ENCODE assay signal across 23 mouse cellular contexts in genomic region chr4:141474431-141474830, GRCm38 (mm10). TPM values are rescaled to one million over a fixed set of nuclear protein-coding genes. Genes with fewer than 3 reads are reported as not detected.
DNase-seq lines count a peak whose midpoint lies in the region; ATAC-seq and TF ChIP-seq lines count a peak whose summit lies in the region.
"Had no signal": no experiment of that assay in that cellular context is flagged by ENCODE, and none has a peak within 500 bp of the region (broad histone marks: within the 10 kb centered on the region; RNA-seq: fewer than 3 reads in every experiment).

No protein-coding gene starts in this region.

- H3K27me3 ChIP-seq in hindbrain, postnatal 0 days (ENCODE audit: insufficient read depth, low read length): no peaks in the 10 kb centered on the region
- no peaks in the 10 kb centered on the region for H3K27me3 ChIP-seq in hindbrain, embryonic 13.5 days
- H3K27me3 ChIP-seq in lung, embryonic 15.5 days: no peaks in the 10 kb centered on the region
- H3K27me3 ChIP-seq in E14TG2a.4 (ENCODE audit: insufficient read depth, low read length): peaks cover 17% of the 10 kb centered on the region
- H3K27me3 ChIP-seq: limb, embryonic 13.5 days; liver, embryonic 15.5 days had no signal

- no peak overlapping the region for H3K9ac ChIP-seq in hindbrain, postnatal 0 days (replicated peaks; ENCODE audit: low read length)
- H3K9ac ChIP-seq in hindbrain, embryonic 13.5 days: no peak overlapping the region
- H3K9ac ChIP-seq in lung, embryonic 15.5 days: no peak overlapping the region
- H3K9ac ChIP-seq: limb, embryonic 13.5 days; liver, embryonic 15.5 days had no signal

- peaks cover 71% of the 10 kb centered on the region for H3K36me3 ChIP-seq in hindbrain, postnatal 0 days (ENCODE audit: insufficient read depth, low read length)
- peaks cover 100% of the 10 kb centered on the region for H3K36me3 ChIP-seq in hindbrain, embryonic 13.5 days
- peaks cover 99% of the 10 kb centered on the region for H3K36me3 ChIP-seq in lung, embryonic 15.5 days
- peaks cover 100% of the 10 kb centered on the region for H3K36me3 ChIP-seq in E14TG2a.4 (ENCODE audit: insufficient read depth, low read length)

- H3K27ac ChIP-seq in hindbrain, postnatal 0 days: no peak overlapping the region
- no peak overlapping the region for H3K27ac ChIP-seq in hindbrain, embryonic 13.5 days
- H3K27ac ChIP-seq in lung, embryonic 15.5 days: no peak overlapping the region
- H3K27ac ChIP-seq: embryonic facial prominence, embryonic 10.5 days; kidney, postnatal 0 days; limb, embryonic 13.5 days; liver, embryonic 15.5 days had no signal

- ATAC-seq in hindbrain, postnatal 0 days: no peak
- ATAC-seq in hindbrain, embryonic 13.5 days (ENCODE audit: low FRiP score): no peak
- ATAC-seq in lung, embryonic 15.5 days (ENCODE audit: borderline replicate concordance, extremely low read depth, low FRiP score, low TSS enrichment): peak; percentile 39; the same call in 1 of the 2 replicates
- ATAC-seq: inflammation-experienced regulatory T-cells, adult 6 months; midbrain, embryonic 16.5 days had no signal

- no peak overlapping the region for H3K4me2 ChIP-seq in hindbrain, postnatal 0 days (ENCODE audit: low read depth, low read length)
- no peak overlapping the region for H3K4me2 ChIP-seq in hindbrain, embryonic 13.5 days
- no peak overlapping the region for H3K4me2 ChIP-seq in lung, embryonic 15.5 days
- H3K4me2 ChIP-seq: limb, embryonic 13.5 days; liver, embryonic 15.5 days had no signal

- WGBS in hindbrain, postnatal 0 days: 68% methylated on average over 19 of the region's 19 CpGs
- 87% methylated on average over 19 of the region's 19 CpGs for WGBS in hindbrain, embryonic 13.5 days
- WGBS in lung, embryonic 15.5 days: 72% methylated on average over 19 of the region's 19 CpGs

- H3K4me1 ChIP-seq in hindbrain, postnatal 0 days (ENCODE audit: insufficient read depth, low read length): peaks cover 9% of the 10 kb centered on the region; the same call in 1 of the 2 replicates
- 0 out of 2 replicates have a peak, but pooled peaks cover 5% of the 10 kb centered on the region for H3K4me1 ChIP-seq in hindbrain, embryonic 13.5 days (replicated peaks)
- H3K4me1 ChIP-seq in lung, embryonic 15.5 days: 0 out of 2 replicates have a peak, but pooled peaks cover 3% of the 10 kb centered on the region
- H3K4me1 ChIP-seq in E14TG2a.4 (replicated peaks; ENCODE audit: low read depth, low read length): peaks cover 90% of the 10 kb centered on the region
- H3K4me1 ChIP-seq: embryonic facial prominence, embryonic 10.5 days; limb, embryonic 13.5 days had no signal

- DNase-seq in cerebellum, adult 9-11 months: peak; percentile 35
- no peak for DNase-seq in cerebellum, adult 9-10 months
- peak; percentile 40 for DNase-seq in hindbrain, postnatal 0 days (ENCODE audit: low spot score)
- no peak for DNase-seq in lung, postnatal 25 days (ENCODE audit: low spot score)
- no peak for DNase-seq in c-Kit-positive CD71-positive TER-119-positive erythroid progenitor cells, embryonic 14.5 days (ENCODE audit: low spot score)
- DNase-seq: adrenal gland, postnatal 36 days; heart, adult 11 months; layer of hippocampus, postnatal 36 days had no signal

- no peak overlapping the region for H3K4me3 ChIP-seq in hindbrain, postnatal 0 days (ENCODE audit: low read length)
- H3K4me3 ChIP-seq in hindbrain, embryonic 13.5 days: no peak overlapping the region
- H3K4me3 ChIP-seq in lung, embryonic 15.5 days: no peak overlapping the region
- peak overlapping the region; percentile 57 for H3K4me3 ChIP-seq in E14TG2a.4 (replicated peaks; ENCODE audit: low read length)
- H3K4me3 ChIP-seq: embryonic facial prominence, embryonic 10.5 days; limb, embryonic 13.5 days; liver, embryonic 15.5 days had no signal

- H3K9me3 ChIP-seq in hindbrain, postnatal 0 days (ENCODE audit: low read length): no peaks in the 10 kb centered on the region
- H3K9me3 ChIP-seq in hindbrain, embryonic 13.5 days: no peaks in the 10 kb centered on the region
- no peaks in the 10 kb centered on the region for H3K9me3 ChIP-seq in lung, embryonic 15.5 days
- no peaks in the 10 kb centered on the region for H3K9me3 ChIP-seq in E14TG2a.4 (ENCODE audit: low read length)
- H3K9me3 ChIP-seq: embryonic facial prominence, embryonic 10.5 days; limb, embryonic 13.5 days; liver, embryonic 15.5 days had no signal

- no peak; the same call in 1 of the 2 replicates for TF ChIP-seq CTCF in hindbrain, postnatal 0 days (IDR thresholded peaks at IDR 0.05; ENCODE audit: low read depth)
- no peak for TF ChIP-seq CTCF in E14TG2a.4 (conservative IDR thresholded peaks at IDR 0.05; ENCODE audit: low read length)

RNA-seq across cellular contexts. Expression of gene Zbtb17, which starts 30.0 kb away (rescaled TPM):
- 34.8 and 36.2 TPM in 2 replicates for total RNA-seq in hindbrain, postnatal 0 days (2014; rRNA removed)
- 28.2 and 28.8 TPM in 2 replicates for polyA plus RNA-seq in hindbrain, postnatal 0 days (2015; fragmentation: Nextera tagmentation; extraction: Ambion mirVana)
- 50.0 and 50.3 TPM in 2 replicates for polyA plus RNA-seq in hindbrain, embryonic 13.5 days (2015; fragmentation: Nextera tagmentation; extraction: Ambion mirVana)
- 33.1 and 36.4 TPM in 2 replicates for polyA plus RNA-seq in lung, embryonic 15.5 days (2015; fragmentation: Nextera tagmentation; extraction: Ambion mirVana)

RNA-seq across cellular contexts. Expression of gene Srarp, which starts 38.5 kb away (rescaled TPM):
- 5.8 and 9.9 TPM in 2 replicates for total RNA-seq in hindbrain, postnatal 0 days (2014; rRNA removed)
- polyA plus RNA-seq in hindbrain, postnatal 0 days (2015; fragmentation: Nextera tagmentation; extraction: Ambion mirVana): 0.33 and 0.54 TPM in 2 replicates
- polyA plus RNA-seq in hindbrain, embryonic 13.5 days (2015; fragmentation: Nextera tagmentation; extraction: Ambion mirVana): not detected in 2 replicates
- polyA plus RNA-seq in lung, embryonic 15.5 days (2015; fragmentation: Nextera tagmentation; extraction: Ambion mirVana): not detected in 2 replicates
- total RNA-seq: adrenal gland, postnatal 36 days; common myeloid progenitor, adult 5-6 weeks; megakaryocyte-erythroid progenitor cell, adult 5-6 weeks had no signal
- polyA plus RNA-seq: embryonic facial prominence, embryonic 10.5 days; forebrain, embryonic 11.5 days; heart, embryonic 16.5 days; hindbrain, embryonic 11.5 days; inflammation-experienced regulatory T-cells, adult 6 months; limb, embryonic 13.5 days; liver, embryonic 15.5 days had no signal

RNA-seq across cellular contexts. Expression of gene Hspb7, which starts 53.9 kb away (rescaled TPM):
- 0.32 TPM in 1 of 2 replicates, not detected in the other for total RNA-seq in hindbrain, postnatal 0 days (2014; rRNA removed)
- 0.06 and 0.08 TPM in 2 replicates for polyA plus RNA-seq in hindbrain, postnatal 0 days (2015; fragmentation: Nextera tagmentation; extraction: Ambion mirVana)
- 0.06 and 0.08 TPM in 2 replicates for polyA plus RNA-seq in hindbrain, embryonic 13.5 days (2015; fragmentation: Nextera tagmentation; extraction: Ambion mirVana)
- polyA plus RNA-seq in lung, embryonic 15.5 days (2015; fragmentation: Nextera tagmentation; extraction: Ambion mirVana): 3.2 and 4.8 TPM in 2 replicates
- total RNA-seq: common myeloid progenitor, adult 5-6 weeks; layer of hippocampus, postnatal 36 days; megakaryocyte-erythroid progenitor cell, adult 5-6 weeks had no signal
- polyA plus RNA-seq: embryonic facial prominence, embryonic 10.5 days; forebrain, embryonic 11.5 days; hindbrain, embryonic 11.5 days; inflammation-experienced regulatory T-cells, adult 6 months; midbrain, embryonic 16.5 days had no signal

RNA-seq across cellular contexts. Expression of gene Clcnkb, which starts 58.6 kb away (rescaled TPM):
- total RNA-seq in hindbrain, postnatal 0 days (2014; rRNA removed): 5.0 TPM in 1 of 2 replicates, not detected in the other
- 0.19 and 0.38 TPM in 2 replicates for polyA plus RNA-seq in hindbrain, postnatal 0 days (2015; fragmentation: Nextera tagmentation; extraction: Ambion mirVana)
- polyA plus RNA-seq in hindbrain, embryonic 13.5 days (2015; fragmentation: Nextera tagmentation; extraction: Ambion mirVana): not detected in 2 replicates
- 0.16 TPM in 1 of 2 replicates, not detected in the other for polyA plus RNA-seq in lung, embryonic 15.5 days (2015; fragmentation: Nextera tagmentation; extraction: Ambion mirVana)
- total RNA-seq: adrenal gland, postnatal 36 days; common myeloid progenitor, adult 5-6 weeks; layer of hippocampus, postnatal 36 days; left cerebral cortex, postnatal 14 days; megakaryocyte-erythroid progenitor cell, adult 5-6 weeks had no signal
- polyA plus RNA-seq: forebrain, embryonic 11.5 days; hindbrain, embryonic 11.5 days; inflammation-experienced regulatory T-cells, adult 6 months; limb, embryonic 13.5 days; liver, embryonic 15.5 days; midbrain, embryonic 16.5 days had no signal

Comparison
In these comparisons a context has a peak if more than half of its experiments do, and no peak if none do; other contexts are left out.
1. DNase-seq: peak in cerebellum, adult 9-11 months (single experiment) and hindbrain, postnatal 0 days (single experiment); none in cerebellum, adult 9-10 months (single experiment), lung, postnatal 25 days (single experiment) and c-Kit-positive CD71-positive TER-119-positive erythroid progenitor cells, embryonic 14.5 days (single experiment).